Mouse (Mus musculus): Measurements from ENCODE around the gene Amigo1.

DNA sequence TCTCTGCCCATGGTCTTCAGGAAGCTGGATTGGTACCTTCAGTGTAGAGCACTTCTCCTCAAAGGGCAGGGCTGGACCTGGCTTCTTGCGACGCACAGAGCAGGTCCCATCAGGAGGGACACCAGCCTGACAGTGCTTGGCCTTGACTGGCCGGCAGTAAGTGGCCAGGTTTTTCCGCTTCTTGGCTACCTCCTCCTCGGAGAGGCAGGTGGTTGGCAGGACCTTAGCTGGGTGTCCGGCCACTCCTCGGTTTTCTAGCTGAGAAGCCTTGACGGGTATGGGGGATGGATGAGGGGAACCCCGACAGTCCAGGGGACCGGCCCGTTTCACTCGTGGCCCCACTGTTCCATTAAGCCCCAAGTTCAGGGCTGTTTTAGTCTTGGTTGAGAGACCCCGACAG lies 17.1 kb downstream of the Amigo1 start:
- no peak for TF ChIP-seq CTCF (IDR thresholded peaks at IDR 0.05; ENCODE audit: low read depth, low read length)
- no peak for TF ChIP-seq POLR2A (IDR thresholded peaks at IDR 0.05; ENCODE audit: borderline replicate concordance, low read depth, low read length)

Data from bone marrow macrophage, adult 2 months (primary cell).